Comparison of ENCODE assay signal across 10 mouse cellular contexts in the genomic region with DNA sequence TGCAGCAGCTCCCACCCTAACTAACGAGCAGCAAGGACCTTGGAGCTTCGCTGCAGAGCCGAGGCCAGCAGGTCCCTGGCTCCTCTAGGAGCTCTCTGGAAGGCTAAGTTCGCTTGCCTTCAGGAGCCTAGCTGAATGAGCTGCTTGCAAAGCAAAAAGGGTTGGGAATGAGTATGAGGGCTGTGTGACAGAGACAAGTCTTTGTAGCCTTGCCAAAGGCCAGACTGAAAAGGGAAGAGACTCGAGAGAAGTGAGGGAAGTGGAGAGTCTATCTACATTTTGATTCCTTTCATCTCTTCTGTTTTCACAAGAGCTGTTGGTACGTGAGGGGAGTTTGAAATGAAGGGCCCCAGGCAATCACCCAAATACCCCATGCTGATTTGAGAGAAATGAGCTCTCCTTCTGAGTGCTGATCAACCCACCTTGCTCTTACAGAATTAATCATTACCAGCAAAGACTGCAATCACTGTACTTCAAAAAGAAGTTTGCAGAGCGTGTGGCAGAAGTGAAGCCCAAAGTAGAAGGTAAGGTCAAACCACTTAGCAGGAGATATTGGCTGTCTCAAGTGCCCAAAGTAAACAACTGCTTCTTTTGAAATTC.
DNase-seq lines count a peak whose midpoint lies in the region; ATAC-seq lines count a peak whose summit lies in the region.
"Had no signal": no experiment of that assay in that cellular context is flagged by ENCODE, and none has a peak within 500 bp of the region (broad histone marks: within the 10 kb centered on the region; RNA-seq: fewer than 3 reads in every experiment).

No protein-coding gene starts in this region.

- H3K9ac ChIP-seq in embryonic facial prominence, embryonic 12.5 days = no peak overlapping the region
- no peak overlapping the region for H3K9ac ChIP-seq in kidney, embryonic 14.5 days (ENCODE audit: low read depth, low read length)
- H3K9ac ChIP-seq in lung, embryonic 16.5 days (ENCODE audit: low read length) = no peak overlapping the region

- peaks cover 4% of the 10 kb centered on the region; the same call in 1 of the 2 replicates for H3K4me1 ChIP-seq in embryonic facial prominence, embryonic 12.5 days
- H3K4me1 ChIP-seq in embryonic facial prominence, embryonic 10.5 days = peaks cover 22% of the 10 kb centered on the region
- 0 out of 2 replicates have a peak, but pooled peaks cover 7% of the 10 kb centered on the region for H3K4me1 ChIP-seq in kidney, embryonic 14.5 days (ENCODE audit: control insufficient read depth, insufficient read depth, low read length)
- peaks cover 59% of the 10 kb centered on the region for H3K4me1 ChIP-seq in lung, embryonic 16.5 days (replicated peaks; ENCODE audit: control insufficient read depth, insufficient read depth, low read length)

- H3K9me3 ChIP-seq in embryonic facial prominence, embryonic 12.5 days = no peaks in the 10 kb centered on the region
- no peaks in the 10 kb centered on the region for H3K9me3 ChIP-seq in embryonic facial prominence, embryonic 10.5 days
- no peaks in the 10 kb centered on the region for H3K9me3 ChIP-seq in kidney, embryonic 14.5 days (ENCODE audit: control insufficient read depth, low read length)
- no peaks in the 10 kb centered on the region for H3K9me3 ChIP-seq in lung, embryonic 16.5 days (ENCODE audit: control insufficient read depth, low read length)

- no peaks in the 10 kb centered on the region for H3K27me3 ChIP-seq in embryonic facial prominence, embryonic 12.5 days
- no peaks in the 10 kb centered on the region for H3K27me3 ChIP-seq in embryonic facial prominence, embryonic 10.5 days (replicated peaks; ENCODE audit: low read depth, poor library complexity, severe bottlenecking)
- no peaks in the 10 kb centered on the region for H3K27me3 ChIP-seq in kidney, embryonic 14.5 days (ENCODE audit: control insufficient read depth, insufficient read depth, low read length)
- no peaks in the 10 kb centered on the region for H3K27me3 ChIP-seq in lung, embryonic 16.5 days (ENCODE audit: control insufficient read depth, insufficient read depth, low read depth, low read length)

- no peak overlapping the region for H3K4me2 ChIP-seq in embryonic facial prominence, embryonic 12.5 days (replicated peaks)
- no peak overlapping the region for H3K4me2 ChIP-seq in kidney, embryonic 14.5 days (replicated peaks; ENCODE audit: low read depth, low read length)
- H3K4me2 ChIP-seq in lung, embryonic 16.5 days (ENCODE audit: low read depth, low read length) = no peak overlapping the region

- H3K27ac ChIP-seq in embryonic facial prominence, embryonic 12.5 days = 0 out of 2 replicates have a peak overlapping the region, but pooled peaks have one; percentile 9
- no peak overlapping the region for H3K27ac ChIP-seq in embryonic facial prominence, embryonic 10.5 days (replicated peaks)
- H3K27ac ChIP-seq in kidney, embryonic 14.5 days (ENCODE audit: low read depth, low read length) = peak overlapping the region; percentile 56; the same call in 1 of the 2 replicates
- peak overlapping the region; percentile 75 for H3K27ac ChIP-seq in lung, embryonic 16.5 days (ENCODE audit: low read length)
- H3K27ac ChIP-seq: macrophage had no signal

- no peak for ATAC-seq in embryonic facial prominence, embryonic 12.5 days (ENCODE audit: insufficient number of reproducible peaks, insufficient read depth, low FRiP score, low TSS enrichment)
- ATAC-seq in kidney, embryonic 14.5 days (ENCODE audit: low FRiP score, low TSS enrichment) = no peak
- peak; percentile 58 for ATAC-seq in lung, embryonic 16.5 days (ENCODE audit: low read depth)

- DNase-seq in embryonic facial prominence, embryonic 10.5 days (ENCODE audit: low spot score) = no peak
- DNase-seq in kidney, postnatal 4 days = no peak
- DNase-seq in adrenal gland, postnatal 10 days = peak; percentile 37
- no peak for DNase-seq in cerebellum, postnatal 36 days
- DNase-seq in MN1 (ENCODE audit: low spot score) = no peak
- DNase-seq: cerebellum, postnatal 14 days had no signal

- WGBS in embryonic facial prominence, embryonic 12.5 days = 62% methylated on average over 7 of the region's 7 CpGs
- 61% methylated on average over 7 of the region's 7 CpGs for WGBS in embryonic facial prominence, embryonic 10.5 days
- WGBS in kidney, embryonic 14.5 days = 50% methylated on average over 7 of the region's 7 CpGs
- 35% methylated on average over 7 of the region's 7 CpGs for WGBS in lung, embryonic 16.5 days

- no peak overlapping the region for H3K4me3 ChIP-seq in embryonic facial prominence, embryonic 12.5 days
- no peak overlapping the region for H3K4me3 ChIP-seq in embryonic facial prominence, embryonic 10.5 days
- H3K4me3 ChIP-seq in kidney, embryonic 14.5 days (ENCODE audit: low read length) = no peak overlapping the region
- H3K4me3 ChIP-seq in lung, embryonic 16.5 days (ENCODE audit: low read length) = no peak overlapping the region

- peaks cover 19% of the 10 kb centered on the region for H3K36me3 ChIP-seq in embryonic facial prominence, embryonic 12.5 days
- peaks cover 72% of the 10 kb centered on the region for H3K36me3 ChIP-seq in embryonic facial prominence, embryonic 10.5 days (replicated peaks)
- peaks cover 10% of the 10 kb centered on the region for H3K36me3 ChIP-seq in kidney, embryonic 14.5 days (ENCODE audit: control insufficient read depth, insufficient read depth, low read length)
- H3K36me3 ChIP-seq in lung, embryonic 16.5 days (ENCODE audit: control insufficient read depth, insufficient read depth, low read length) = peaks cover 3% of the 10 kb centered on the region; the same call in 1 of the 2 replicates
